Mouse (Mus musculus): ENCODE measurements around the gene Gtdc1.

- TF ChIP-seq CTCF (IDR thresholded peaks at IDR 0.05) = no peak
- no peak for TF ChIP-seq POLR2A (IDR thresholded peaks at IDR 0.05; ENCODE audit: insufficient read depth, low read depth, low read length)
Measured at GRCm38 (mm10) chr2:44976484-44976883, 49.0 kb upstream of the Gtdc1 start.
